Mouse (Mus musculus): ENCODE measurements around the gene Amn. TPM values are rescaled to one million over a fixed set of nuclear protein-coding genes. Genes with fewer than 3 reads are reported as not detected.

Amn gene
- total RNA-seq, 2 experiments from 2014 or later = 9.4 to 12.5 TPM

DNA sequence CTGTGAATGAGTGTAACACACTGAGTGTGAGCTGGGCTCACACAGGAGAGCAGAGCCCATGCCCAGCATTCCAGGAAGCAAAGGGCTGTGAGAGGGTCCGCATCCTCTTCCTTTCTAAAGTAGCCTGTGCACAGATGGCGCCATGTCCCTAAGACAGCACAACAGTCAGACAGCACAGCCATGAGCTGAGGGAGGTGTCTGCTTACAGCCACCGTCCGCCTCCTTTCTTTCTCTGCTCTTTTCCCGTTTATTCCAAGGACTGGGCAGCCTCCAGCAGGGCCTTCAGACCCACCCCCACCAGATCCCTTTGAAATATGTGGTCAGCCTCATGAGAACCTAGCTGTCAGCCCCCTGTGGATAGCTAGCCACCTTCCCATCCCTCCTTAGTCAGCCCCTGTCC, 5.7 kb upstream of the Amn start:
- intact Hi-C loops (cut with DNase I) = no loop called here
- DNase-seq (ENCODE audit: low spot score in 2 of 2) = peak in 1 of 2 experiments; percentile 58

DNA sequence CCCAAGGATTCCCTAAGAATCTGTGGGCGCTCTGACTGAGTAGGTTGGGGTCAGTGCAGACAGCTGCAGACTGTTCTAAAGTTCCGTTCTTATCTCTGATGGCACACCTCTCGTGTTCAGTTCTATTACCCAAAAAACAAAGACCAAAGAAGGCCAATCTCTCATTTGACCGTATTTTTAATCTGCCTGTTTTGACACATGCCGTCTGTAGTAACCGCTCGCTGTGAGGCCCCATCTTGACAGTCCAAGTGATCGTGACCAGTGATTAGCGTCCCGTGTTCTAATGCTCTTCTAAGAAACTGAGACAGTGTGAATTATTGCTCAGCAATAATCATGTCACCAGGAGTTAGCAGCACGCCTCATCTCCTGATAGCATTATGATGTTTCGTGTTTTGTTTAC, 4.3 kb upstream of the Amn start:
- DNase-seq (ENCODE audit: low spot score in 2 of 2) = no peak
- intact Hi-C loops (cut with DNase I) = no loop called here

GRCm38 (mm10) chr12:111267673-111268325, 3.1 kb upstream of the Amn start:
- intact Hi-C loops (cut with DNase I) = no loop called here

DNA sequence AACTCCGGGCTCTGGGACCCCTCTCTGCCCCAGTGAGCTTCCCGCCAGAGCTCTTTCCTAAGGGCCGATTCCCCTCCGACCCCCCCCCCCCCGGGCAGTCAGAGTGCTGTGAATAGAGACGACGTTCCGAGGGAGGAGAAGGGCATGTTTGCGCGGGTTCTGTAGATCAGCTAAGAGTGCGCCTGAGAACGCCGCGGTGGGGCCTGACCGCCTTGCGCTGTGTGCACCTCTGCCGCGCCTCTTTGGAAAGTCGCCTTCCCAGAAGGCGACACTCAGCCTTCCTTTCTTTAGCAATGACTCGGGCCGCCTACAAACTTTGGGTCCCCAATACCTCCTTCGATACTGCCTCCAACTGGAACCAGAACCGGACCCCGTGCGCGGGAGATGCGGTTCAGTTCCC, 511 bp downstream of the Amn start:
- intact Hi-C loops (cut with DNase I) = no loop called here

More at GRCm38 (mm10) chr12:111267673-111268325, 3.1 kb upstream of the Amn start:
- DNase-seq (ENCODE audit: low spot score in 2 of 2) = no peak

GRCm38 (mm10) chr12:111271966-111272365, 1.1 kb downstream of the Amn start:
- intact Hi-C loops (cut with DNase I) = no loop called here
- DNase-seq (ENCODE audit: low spot score in 2 of 2) = no peak

More for the DNA sequence above, 511 bp downstream of the Amn start:
- no peak for DNase-seq (ENCODE audit: low spot score in 2 of 2)

DNA sequence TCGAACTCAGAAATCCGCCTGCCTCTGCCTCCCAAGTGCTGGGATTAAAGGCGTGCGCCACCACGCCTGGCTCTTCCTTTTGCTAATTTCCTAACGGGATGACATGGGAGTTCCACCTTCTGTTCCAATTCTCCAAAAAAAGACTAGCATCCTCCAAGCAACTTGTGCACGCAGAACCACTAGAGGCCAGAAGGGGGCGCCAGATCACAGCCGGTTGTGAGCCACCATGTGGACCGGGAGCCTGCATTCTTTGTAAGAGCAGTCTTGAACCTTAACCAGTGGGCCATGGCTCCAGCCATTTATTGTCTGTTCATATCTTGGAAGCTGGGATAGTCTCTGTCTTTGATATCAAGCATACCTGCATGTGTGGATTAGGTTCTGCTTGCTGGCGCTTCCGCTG, 1.5 kb downstream of the Amn start:
- DNase-seq (ENCODE audit: low spot score in 2 of 2) = peak; percentile 81 to 92
- intact Hi-C loops (cut with DNase I) = no loop called here

GRCm38 (mm10) chr12:111274006-111274405, 3.1 kb downstream of the Amn start:
- DNase-seq (ENCODE audit: low spot score in 2 of 2) = no peak
- intact Hi-C loops (cut with DNase I) = no loop called here

GRCm38 (mm10) chr12:111274447-111275149, 3.7 kb downstream of the Amn start:
- intact Hi-C loops (cut with DNase I) = no loop called here
- no peak for DNase-seq (ENCODE audit: low spot score in 2 of 2)

DNA sequence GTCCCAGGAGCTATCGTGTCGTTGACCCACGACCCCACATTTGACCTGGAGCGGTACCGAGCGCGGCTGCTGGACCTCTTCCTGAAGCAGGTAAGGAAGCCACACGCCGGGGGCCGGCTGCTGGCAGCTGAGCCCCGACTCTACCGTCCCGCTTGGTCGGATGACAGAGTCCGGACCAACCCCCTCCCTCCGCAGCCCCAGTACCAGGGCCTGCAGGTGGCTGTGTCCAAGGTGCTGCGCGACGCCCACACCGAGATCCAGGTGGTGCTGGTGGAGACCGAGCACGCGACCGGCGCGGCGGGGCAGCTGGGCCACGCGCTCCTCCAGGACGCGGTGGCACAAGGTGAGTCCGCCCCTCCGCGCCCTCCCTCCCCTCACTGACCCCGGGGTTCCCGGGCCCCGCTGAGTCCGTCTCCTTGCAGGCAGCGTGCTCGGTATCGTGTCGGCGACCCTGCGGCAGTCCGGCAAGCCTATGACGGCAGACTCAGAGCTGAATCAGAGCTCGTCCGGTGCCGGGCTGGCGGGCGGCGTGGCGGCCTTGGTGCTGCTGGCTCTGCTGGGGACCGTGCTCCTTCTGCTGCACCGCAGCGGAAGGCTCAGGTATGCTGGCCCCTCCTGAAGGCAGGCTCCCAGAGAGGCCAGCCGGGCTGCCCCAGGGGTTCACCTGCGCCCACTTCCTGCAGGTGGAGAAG, 4.4 kb downstream of the Amn start:
- no peak for DNase-seq (ENCODE audit: low spot score in 2 of 2)
- intact Hi-C loops (cut with DNase I) = no loop called here

GRCm38 (mm10) chr12:111276371-111276770, 5.5 kb downstream of the Amn start:
- intact Hi-C loops (cut with DNase I) = no loop called here
- no peak for DNase-seq (ENCODE audit: low spot score in 2 of 2)

GRCm38 (mm10) chr12:111283573-111283972, 12.7 kb downstream of the Amn start:
- intact Hi-C loops (cut with DNase I) = no loop called here
- no peak for DNase-seq (ENCODE audit: low spot score in 2 of 2)

DNA sequence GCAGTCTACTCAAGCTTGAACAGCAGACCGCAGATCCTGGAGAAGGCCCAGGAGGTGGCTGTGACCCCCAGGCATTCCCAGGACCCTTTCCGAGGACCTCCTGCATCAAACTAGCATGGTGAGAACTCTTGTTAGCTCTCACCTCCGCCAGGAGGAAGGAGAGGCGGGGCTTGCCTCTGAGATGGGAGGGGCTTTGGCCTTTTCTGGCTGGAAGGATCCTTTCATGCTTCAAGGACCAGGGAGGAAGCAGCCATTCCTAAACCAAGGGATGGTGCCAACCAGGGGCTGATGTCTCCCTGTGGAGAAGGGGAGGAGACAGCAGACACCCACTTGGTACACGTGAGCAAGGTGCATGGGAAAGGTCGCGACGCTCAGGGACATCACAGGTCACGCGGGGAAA, 13.6 kb downstream of the Amn start:
- no peak for DNase-seq (ENCODE audit: low spot score in 2 of 2)
- intact Hi-C loops (cut with DNase I) = no loop called here

- intact Hi-C loops (cut with DNase I) = no loop called here
- DNase-seq (ENCODE audit: low spot score in 2 of 2) = no peak
These were observed 22.1 kb downstream of the Amn start for GRCm38 (mm10) chr12:111293025-111293424.

GRCm38 (mm10) chr12:111301322-111302017, 30.6 kb downstream of the Amn start:
- intact Hi-C loops (cut with DNase I) = no loop called here
- DNase-seq (ENCODE audit: low spot score in 2 of 2) = no peak

DNA sequence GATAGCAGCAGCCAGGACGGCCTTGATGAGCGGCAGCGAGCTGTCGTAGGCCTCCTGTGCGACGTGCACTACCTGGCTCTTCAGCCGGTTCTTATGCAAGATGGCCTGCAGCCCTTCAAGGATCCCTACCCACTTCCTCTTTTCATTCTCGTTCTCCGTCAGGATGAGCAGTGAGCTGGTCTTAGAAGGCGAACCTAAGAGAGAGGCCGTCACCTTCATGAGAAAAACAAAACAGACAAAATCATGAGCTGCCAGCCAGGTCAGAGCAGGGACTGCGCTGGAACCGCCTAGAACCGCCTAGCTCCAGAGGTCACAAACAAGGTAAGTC, 31.1 kb downstream of the Amn start:
- no peak for DNase-seq (ENCODE audit: low spot score in 2 of 2)
- intact Hi-C loops (cut with DNase I) = no loop called here

GRCm38 (mm10) chr12:111303702-111304337, 32.9 kb downstream of the Amn start:
- DNase-seq (ENCODE audit: low spot score in 2 of 2) = no peak
- intact Hi-C loops (cut with DNase I) = no loop called here

DNA sequence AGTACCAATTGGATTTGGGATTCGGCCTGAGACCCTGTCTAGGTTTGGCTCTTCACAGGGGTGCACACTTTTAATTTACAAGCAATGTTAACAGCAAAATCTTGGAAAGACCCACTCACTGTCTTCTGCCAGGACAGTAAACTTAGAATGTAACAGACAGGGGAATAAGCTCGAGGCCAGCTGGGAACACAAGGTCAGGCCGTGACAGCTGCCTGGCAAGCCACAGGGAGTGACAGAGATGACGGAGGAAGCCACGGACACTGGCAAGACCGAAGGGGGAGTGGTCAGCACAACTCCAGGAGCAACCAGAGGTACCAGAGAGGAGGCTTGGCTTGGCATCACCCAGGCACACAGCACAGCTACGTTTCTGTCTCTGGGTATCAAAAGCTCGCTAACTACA, 35.9 kb downstream of the Amn start:
- DNase-seq (ENCODE audit: low spot score in 2 of 2) = no peak
- intact Hi-C loops (cut with DNase I) = no loop called here

DNA sequence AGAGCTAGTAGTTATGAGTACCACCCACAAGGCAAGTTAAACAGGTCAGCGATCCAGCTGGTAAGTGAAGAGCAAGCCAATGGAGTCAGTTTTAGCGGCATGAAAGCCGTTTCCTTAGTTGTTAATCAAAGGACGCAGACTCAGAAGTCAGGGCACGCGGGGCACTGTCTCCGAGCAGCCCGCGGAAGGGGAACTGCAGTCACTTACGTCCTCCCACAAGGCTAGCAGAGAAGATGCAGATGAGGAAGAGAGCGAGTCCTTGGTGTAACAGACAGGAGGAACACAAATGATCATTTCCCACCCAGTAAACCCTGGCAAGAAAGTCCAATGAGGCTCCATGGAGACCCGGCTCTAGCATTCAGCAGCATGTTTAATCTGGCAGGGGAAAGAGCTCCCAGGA, 38.4 kb downstream of the Amn start:
- intact Hi-C loops (cut with DNase I) = no loop called here
- DNase-seq (ENCODE audit: low spot score in 2 of 2) = no peak

GRCm38 (mm10) chr12:111309931-111310330, 39.0 kb downstream of the Amn start:
- intact Hi-C loops (cut with DNase I) = no loop called here

GRCm38 (mm10) chr12:111311775-111312174, 40.9 kb downstream of the Amn start:
- DNase-seq (ENCODE audit: low spot score in 2 of 2) = no peak
- intact Hi-C loops (cut with DNase I) = no loop called here

More at GRCm38 (mm10) chr12:111309931-111310330, 39.0 kb downstream of the Amn start:
- DNase-seq (ENCODE audit: low spot score in 2 of 2) = no peak

All from left cerebral cortex, postnatal 25 days (tissue).